Mouse (Mus musculus) liver, embryonic 11.5 days (tissue): Measurements from ENCODE around the gene Dhfr. TPM values are rescaled to one million over a fixed set of nuclear protein-coding genes. Genes with fewer than 3 reads are reported as not detected.
"Not testable (repeated sequence)": the region's sequence is repeated elsewhere in the genome, so short reads cannot be mapped to it uniquely, and the experiment has no call there.

Source experiments
- ATAC-seq: fragments of 200-750 bp; cut with Nextera tagmentation; replicated peaks from 2 replicates; pipeline ENCODE4 v1.8.0; 2017; ENCODE audit warnings: moderate number of reproducible peaks, mild to moderate bottlenecking, moderate TSS enrichment, moderate library complexity; ENCODE audit not compliant: low FRiP score
- DNase-seq: peaks from one replicate; pipeline ENCODE4 v3.0.0-alpha.2; 2017; ENCODE audit warnings: low spot score
- H3K27ac ChIP-seq: fragments of 300-500 bp; sonication (generic); 2 replicates; pipeline ENCODE4 v1.5.1; 2014; ENCODE audit warnings: mild to moderate bottlenecking, low read depth, low read length, control low read depth
- H3K27me3 ChIP-seq: fragments of 300-500 bp; sonication (generic); replicated peaks from 2 replicates; pipeline ENCODE4 v1.6.1; 2014; ENCODE audit warnings: low read length, mixed read lengths; ENCODE audit not compliant: control insufficient read depth, insufficient read depth
- H3K36me3 ChIP-seq: fragments of 300-500 bp; sonication (generic); 2 replicates; pipeline ENCODE4 v1.6.1; 2014; ENCODE audit warnings: mild to moderate bottlenecking, low read length, moderate library complexity, mixed read lengths; ENCODE audit not compliant: control insufficient read depth, insufficient read depth
- H3K4me1 ChIP-seq: fragments of 300-500 bp; sonication (generic); replicated peaks from 2 replicates; pipeline ENCODE4 v1.6.1; 2014; ENCODE audit warnings: low read length, mixed read lengths; ENCODE audit not compliant: control insufficient read depth, insufficient read depth
- H3K4me2 ChIP-seq: fragments of 300-500 bp; sonication (generic); 2 replicates; pipeline ENCODE4 v1.6.1; 2014; ENCODE audit warnings: mild to moderate bottlenecking, control low read depth, moderate library complexity
- H3K4me3 ChIP-seq: fragments of 300-500 bp; sonication (generic); 2 replicates; pipeline ENCODE4 v1.5.1; 2014; ENCODE audit warnings: low read depth, low read length, control low read depth
- H3K9ac ChIP-seq: fragments of 300-500 bp; sonication (generic); 2 replicates; pipeline ENCODE4 v1.6.1; 2014; ENCODE audit warnings: low read depth, low read length, control low read depth
- H3K9me3 ChIP-seq: fragments of 300-500 bp; sonication (generic); 2 replicates; pipeline ENCODE4 v1.6.1; 2016; ENCODE audit warnings: low read length, inconsistent platforms, mixed read lengths; ENCODE audit not compliant: control insufficient read depth
- WGBS: fragments of 180-500 bp; shearing (Covaris S2); extraction: QIAGEN DNeasy Blood & Tissue Kit; methylation state at CpG from one replicate; pipeline ENCODE4 v1.1.7; 2014; 5-methylcytosine and 5-hydroxymethylcytosine counted together
- polyA plus RNA-seq: library from polyadenylated mRNA; unstranded; fragments of >200 nt; fragmentation: Nextera tagmentation; extraction: Ambion mirVana; gene quantifications from 2 replicates; pipeline ENCODE4 v1.2.1, GENCODE M21; 2014

The Dhfr gene
- polyA plus RNA-seq, 1 experiment from 2014 or later, result 30.1 TPM

GRCm38 (mm10) chr13:92357644-92358043, 3.1 kb downstream of the Dhfr start:
- ATAC-seq, result no peak
- 62% methylated on average over 2 of the region's 2 CpGs for WGBS
- Histone ChIP-seq H3K27me3 (no peaks in the 10 kb centered on the region), H3K9me3 (no peaks in the 10 kb centered on the region), H3K4me3 (no peak overlapping the region), H3K27ac (no peak overlapping the region), H3K4me2 (no peak overlapping the region), H3K36me3 (peaks cover 14% of the 10 kb centered on the region), H3K9ac (no peak overlapping the region), H3K4me1 (peaks cover 18% of the 10 kb centered on the region)
- DNase-seq, result no peak

- no peak for DNase-seq
- H3K36me3 ChIP-seq, result peaks cover 19% of the 10 kb centered on the region
- 0 out of 2 replicates have a peak, but pooled peaks have one; percentile 56 for ATAC-seq
- H3K4me2 ChIP-seq, result no peak overlapping the region
- 34% methylated on average over 2 of the region's 2 CpGs for WGBS
- no peak overlapping the region for H3K9ac ChIP-seq
- H3K4me3 ChIP-seq, result no peak overlapping the region
- no peaks in the 10 kb centered on the region for H3K9me3 ChIP-seq
- no peaks in the 10 kb centered on the region for H3K27me3 ChIP-seq
- peaks cover 6% of the 10 kb centered on the region for H3K4me1 ChIP-seq
- H3K27ac ChIP-seq, result no peak overlapping the region
Measured at GRCm38 (mm10) chr13:92361609-92362008, 7.1 kb downstream of the Dhfr start.

DNA sequence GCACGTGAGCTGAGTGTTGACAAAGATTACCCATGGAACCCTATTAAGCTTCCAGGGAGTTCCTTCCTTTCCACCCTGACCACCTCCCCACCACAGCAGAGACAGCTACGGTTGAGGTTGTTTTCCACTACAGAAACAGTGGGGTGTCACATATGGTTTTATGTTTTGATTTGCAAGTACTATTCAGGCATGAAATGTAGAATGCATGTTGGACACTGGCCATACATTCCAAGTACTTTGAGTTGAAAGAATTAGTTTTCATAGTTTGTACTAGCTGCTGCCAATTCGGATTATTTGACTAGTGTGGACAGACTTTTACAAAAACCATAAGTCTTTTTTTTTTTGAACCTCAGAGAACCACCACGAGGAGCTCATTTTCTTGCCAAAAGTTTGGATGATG, 10.8 kb downstream of the Dhfr start:
- no peak for DNase-seq
- H3K9me3 ChIP-seq, result no peaks in the 10 kb centered on the region
- 89% methylated on average over 4 of the region's 4 CpGs for WGBS
- no peak overlapping the region for H3K27ac ChIP-seq
- H3K4me1 ChIP-seq, result peaks cover 3% of the 10 kb centered on the region; the same call in 1 of the 2 replicates
- no peak overlapping the region for H3K4me3 ChIP-seq
- no peaks in the 10 kb centered on the region for H3K27me3 ChIP-seq
- no peak for ATAC-seq
- H3K4me2 ChIP-seq, result no peak overlapping the region
- H3K36me3 ChIP-seq, result peaks cover 20% of the 10 kb centered on the region
- no peak overlapping the region for H3K9ac ChIP-seq

DNA sequence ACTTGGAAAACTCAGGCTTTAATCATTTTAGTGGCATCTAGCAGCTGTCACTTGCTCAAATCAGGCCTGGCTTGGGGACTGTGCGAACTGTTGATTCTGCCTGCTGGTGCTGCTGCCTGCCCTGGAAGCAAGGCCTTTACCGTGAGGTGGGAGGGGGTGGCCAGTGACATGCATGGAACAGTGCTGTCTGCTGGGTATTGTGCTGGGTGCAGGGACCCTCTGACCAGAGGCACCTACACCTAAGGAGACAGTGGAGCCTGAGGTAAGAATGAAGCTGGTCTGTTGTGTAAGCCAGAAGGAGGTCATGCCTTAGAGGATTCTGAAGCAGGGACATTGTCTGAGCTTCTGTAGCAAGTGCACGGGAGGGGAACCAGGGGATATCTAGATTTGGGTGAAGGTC, 16.3 kb downstream of the Dhfr start:
- Histone ChIP-seq H3K27ac (no peak overlapping the region), H3K4me1 (no peaks in the 10 kb centered on the region), H3K9ac (no peak overlapping the region), H3K36me3 (peaks cover 20% of the 10 kb centered on the region), H3K27me3 (no peaks in the 10 kb centered on the region), H3K4me2 (no peak overlapping the region), H3K9me3 (no peaks in the 10 kb centered on the region), H3K4me3 (no peak overlapping the region)
- DNase-seq (no peak), ATAC-seq (no peak)
- WGBS, result 86% methylated on average over 3 of the region's 3 CpGs

- peaks cover 15% of the 10 kb centered on the region for H3K36me3 ChIP-seq
- not testable (repeated sequence) for H3K27ac ChIP-seq, H3K9ac ChIP-seq, ATAC-seq, H3K4me2 ChIP-seq, DNase-seq, H3K4me1 ChIP-seq, H3K27me3 ChIP-seq, H3K9me3 ChIP-seq, H3K4me3 ChIP-seq
- 96% methylated on average over 6 of the region's 6 CpGs for WGBS
Measured at GRCm38 (mm10) chr13:92371466-92371865, 16.9 kb downstream of the Dhfr start.

DNA sequence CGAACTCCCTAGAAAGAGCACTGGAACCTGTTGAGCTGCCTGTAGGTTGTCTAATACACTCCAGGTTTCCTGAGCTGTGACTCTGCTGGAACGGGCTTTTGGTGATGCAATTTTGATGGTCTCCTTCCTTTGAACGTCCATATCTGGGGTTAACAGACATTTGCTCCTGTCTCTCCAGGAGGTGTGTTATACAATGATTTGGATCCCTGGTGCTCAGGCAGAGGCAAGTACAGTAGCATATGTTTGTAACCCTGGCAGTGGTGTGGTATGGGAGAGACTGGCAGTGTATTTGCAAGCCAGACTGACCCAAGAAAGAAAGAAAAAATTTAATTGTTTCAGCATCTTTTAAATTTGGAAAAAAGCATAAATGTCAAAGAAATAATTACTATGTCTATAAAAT, 32.8 kb downstream of the Dhfr start:
- no peaks in the 10 kb centered on the region for H3K27me3 ChIP-seq
- H3K9ac ChIP-seq, result no peak overlapping the region
- H3K36me3 ChIP-seq, result no peaks in the 10 kb centered on the region
- H3K4me1 ChIP-seq, result peaks cover 3% of the 10 kb centered on the region; the same call in 1 of the 2 replicates
- H3K4me3 ChIP-seq, result no peak overlapping the region
- ATAC-seq (peak; percentile 20; the same call in 1 of the 2 replicates), DNase-seq (no peak)
- no peak overlapping the region for H3K27ac ChIP-seq
- 62% methylated on average over 3 of the region's 3 CpGs for WGBS
- H3K9me3 ChIP-seq, result no peaks in the 10 kb centered on the region
- H3K4me2 ChIP-seq, result no peak overlapping the region

DNA sequence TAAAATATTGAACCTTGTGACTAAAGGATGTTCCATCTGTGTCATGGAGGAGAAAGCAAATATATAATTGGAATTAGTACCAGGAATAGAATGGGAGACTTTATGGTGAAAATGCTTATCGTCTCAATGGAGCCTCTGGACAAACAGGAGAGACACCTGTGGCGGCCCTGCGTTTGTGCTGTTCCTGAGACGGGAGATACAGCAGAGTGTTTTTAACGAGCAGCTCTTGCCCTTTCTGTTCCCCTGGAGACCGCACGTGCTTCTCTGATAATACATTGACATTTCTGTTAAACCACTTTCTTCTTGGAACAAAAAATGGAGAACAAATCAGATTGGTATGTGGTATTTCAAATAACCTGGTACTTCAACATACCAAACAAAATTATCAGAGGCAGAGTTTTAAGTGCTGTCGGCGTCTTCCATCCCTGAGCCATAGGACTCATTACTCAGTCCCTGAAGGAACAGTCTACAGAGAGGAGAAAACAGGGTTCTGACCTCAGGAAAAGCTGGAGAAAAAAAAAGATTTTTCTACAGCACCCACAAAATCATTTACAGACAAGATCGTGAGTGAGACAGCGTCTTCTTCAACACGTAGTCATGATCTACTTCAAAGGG, 38.6 kb downstream of the Dhfr start:
- no peak overlapping the region for H3K27ac ChIP-seq
- no peaks in the 10 kb centered on the region for H3K9me3 ChIP-seq
- H3K9ac ChIP-seq, result no peak overlapping the region
- H3K4me1 ChIP-seq, result no peaks in the 10 kb centered on the region
- H3K36me3 ChIP-seq, result no peaks in the 10 kb centered on the region
- WGBS, result 81% methylated on average over 12 of the region's 12 CpGs
- H3K27me3 ChIP-seq, result no peaks in the 10 kb centered on the region
- ATAC-seq, result no peak
- no peak for DNase-seq
- no peak overlapping the region for H3K4me2 ChIP-seq
- H3K4me3 ChIP-seq, result no peak overlapping the region

DNA sequence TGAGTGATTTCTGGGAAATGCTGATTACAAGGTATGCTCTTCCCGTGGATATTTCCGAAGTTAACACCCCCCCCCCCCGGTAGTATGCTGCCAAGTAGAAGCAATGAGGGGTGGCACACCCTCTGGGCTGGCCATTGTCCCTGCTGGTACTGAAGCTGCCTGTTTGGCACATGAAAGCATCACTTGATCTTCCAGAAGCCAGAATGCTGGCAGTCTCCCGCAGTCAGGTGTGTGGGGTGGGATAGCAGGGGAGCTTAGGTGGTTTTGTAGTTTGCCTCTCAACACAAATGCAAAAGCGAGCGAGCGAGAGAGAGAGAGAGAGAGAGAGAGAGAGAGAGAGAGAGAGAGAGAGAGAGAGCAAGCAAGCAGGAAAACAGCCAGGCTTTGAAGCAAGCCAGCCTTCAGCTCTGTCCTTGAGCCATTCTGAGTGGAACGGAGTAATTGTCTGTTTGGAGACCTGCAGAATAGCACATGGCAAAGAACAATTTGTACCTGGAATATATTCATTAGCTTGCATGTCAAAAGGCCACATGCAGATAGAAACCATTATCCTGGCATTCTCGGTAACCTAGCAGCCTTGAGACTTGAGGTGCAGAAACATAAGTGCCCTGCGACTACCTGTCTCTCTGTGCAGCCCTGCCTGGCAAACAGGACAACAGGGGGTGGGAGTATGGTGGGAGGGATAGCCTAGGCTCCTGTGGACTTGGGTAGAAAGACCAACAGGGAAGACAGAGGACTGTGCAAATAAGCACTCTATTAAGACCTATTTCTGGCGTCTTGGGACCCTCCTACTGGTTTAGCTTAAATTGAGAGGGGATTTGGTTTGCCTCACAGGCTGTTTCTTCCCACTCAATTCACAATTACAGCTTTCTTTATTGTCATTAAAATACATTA, 44.2 kb downstream of the Dhfr start:
- H3K9me3 ChIP-seq, result no peaks in the 10 kb centered on the region
- no peak for DNase-seq
- 73% methylated on average over 11 of the region's 11 CpGs for WGBS

More for the DNA sequence above, 44.2 kb downstream of the Dhfr start:
- Histone ChIP-seq H3K4me2 (no peak overlapping the region), H3K36me3 (no peaks in the 10 kb centered on the region), H3K4me3 (no peak overlapping the region), H3K27me3 (no peaks in the 10 kb centered on the region), H3K9ac (no peak overlapping the region), H3K4me1 (no peaks in the 10 kb centered on the region), H3K27ac (no peak overlapping the region)
- ATAC-seq, result no peak
